Mouse (Mus musculus): ENCODE measurements around the gene Cd200. TPM values are rescaled to one million over a fixed set of nuclear protein-coding genes. Genes with fewer than 3 reads are reported as not detected.
"Not testable (repeated sequence)": the region's sequence is repeated elsewhere in the genome, so short reads cannot be mapped to it uniquely, and the experiment has no call there.

The Cd200 gene
- polyA plus RNA-seq (2011; ENCODE audit: insufficient read depth, insufficient read length, low read depth, missing spikeins), result not detected in 2 replicates

- Histone ChIP-seq H3K4me3 (ENCODE audit: low read depth, low read length) (peak within 1 kb of the TSS; percentile 69), H3K27ac (ENCODE audit: insufficient read depth, low read length) (no peak within 1 kb of the TSS), H3K4me1 (ENCODE audit: control insufficient read depth, insufficient read depth, low read length) (no peaks in the 10 kb centered on the region), H3K9ac (ENCODE audit: low read depth, poor library complexity, severe bottlenecking) (peak within 1 kb of the TSS; percentile 60; the same call in 1 of the 2 replicates), H3K27me3 (ENCODE audit: control insufficient read depth, insufficient read depth, low read length, poor library complexity, severe bottlenecking) (no peaks in the 10 kb centered on the region), H3K36me3 (ENCODE audit: control insufficient read depth, insufficient read depth, low read length, poor library complexity, severe bottlenecking) (no peaks in the 10 kb centered on the region), H3K9me3 (replicated peaks; ENCODE audit: control insufficient read depth, insufficient read depth, low read length, poor library complexity, severe bottlenecking) (no peaks in the 10 kb centered on the region)
- no peak for TF ChIP-seq POLR2A (IDR thresholded peaks at IDR 0.05; ENCODE audit: insufficient read depth, low read length)
- no peak for TF ChIP-seq CTCF (IDR thresholded peaks at IDR 0.05; ENCODE audit: low read depth, low read length)
- TF ChIP-seq EP300 (IDR thresholded peaks at IDR 0.05; ENCODE audit: insufficient read depth, low read depth, low read length), result no peak
Measured at GRCm38 (mm10) chr16:45408425-45409063, at the start of gene Cd200. TSS of gene Cd200 (minus strand) at chr16:45409053.

GRCm38 (mm10) chr16:45454762-45455161 is 45.9 kb upstream of the Cd200 start:
- Histone ChIP-seq H3K4me1 (ENCODE audit: control insufficient read depth, insufficient read depth, low read length) (no peaks in the 10 kb centered on the region), H3K27ac (ENCODE audit: insufficient read depth, low read length) (no peak overlapping the region), H3K36me3 (ENCODE audit: control insufficient read depth, insufficient read depth, low read length, poor library complexity, severe bottlenecking) (no peaks in the 10 kb centered on the region), H3K27me3 (ENCODE audit: control insufficient read depth, insufficient read depth, low read length, poor library complexity, severe bottlenecking) (no peaks in the 10 kb centered on the region), H3K4me3 (ENCODE audit: low read depth, low read length) (no peak overlapping the region), H3K9me3 (replicated peaks; ENCODE audit: control insufficient read depth, insufficient read depth, low read length, poor library complexity, severe bottlenecking) (peaks cover 5% of the 10 kb centered on the region; the same call in 1 of the 2 replicates), H3K9ac (ENCODE audit: low read depth, poor library complexity, severe bottlenecking) (no peak overlapping the region)
- no peak for TF ChIP-seq EP300 (IDR thresholded peaks at IDR 0.05; ENCODE audit: insufficient read depth, low read depth, low read length)
- TF ChIP-seq CTCF (IDR thresholded peaks at IDR 0.05; ENCODE audit: low read depth, low read length), result no peak
- TF ChIP-seq POLR2A (IDR thresholded peaks at IDR 0.05; ENCODE audit: insufficient read depth, low read length), result no peak

GRCm38 (mm10) chr16:45437230-45437739 is 28.4 kb upstream of the Cd200 start:
- no peak for TF ChIP-seq EP300 (IDR thresholded peaks at IDR 0.05; ENCODE audit: insufficient read depth, low read depth, low read length)
- no peak for TF ChIP-seq POLR2A (IDR thresholded peaks at IDR 0.05; ENCODE audit: insufficient read depth, low read length)
- TF ChIP-seq CTCF (IDR thresholded peaks at IDR 0.05; ENCODE audit: low read depth, low read length), result no peak
- H3K36me3 ChIP-seq (ENCODE audit: control insufficient read depth, insufficient read depth, low read length, poor library complexity, severe bottlenecking), result no peaks in the 10 kb centered on the region
- no peak overlapping the region for H3K9ac ChIP-seq (ENCODE audit: low read depth, poor library complexity, severe bottlenecking)
- no peaks in the 10 kb centered on the region for H3K4me1 ChIP-seq (ENCODE audit: control insufficient read depth, insufficient read depth, low read length)
- H3K9me3 ChIP-seq (replicated peaks; ENCODE audit: control insufficient read depth, insufficient read depth, low read length, poor library complexity, severe bottlenecking), result no peaks in the 10 kb centered on the region
- no peak overlapping the region for H3K4me3 ChIP-seq (ENCODE audit: low read depth, low read length)
- no peak overlapping the region for H3K27ac ChIP-seq (ENCODE audit: insufficient read depth, low read length)
- no peaks in the 10 kb centered on the region for H3K27me3 ChIP-seq (ENCODE audit: control insufficient read depth, insufficient read depth, low read length, poor library complexity, severe bottlenecking)

- no peaks in the 10 kb centered on the region for H3K9me3 ChIP-seq (replicated peaks; ENCODE audit: control insufficient read depth, insufficient read depth, low read length, poor library complexity, severe bottlenecking)
- no peaks in the 10 kb centered on the region for H3K4me1 ChIP-seq (ENCODE audit: control insufficient read depth, insufficient read depth, low read length)
- no peaks in the 10 kb centered on the region for H3K27me3 ChIP-seq (ENCODE audit: control insufficient read depth, insufficient read depth, low read length, poor library complexity, severe bottlenecking)
- H3K36me3 ChIP-seq (ENCODE audit: control insufficient read depth, insufficient read depth, low read length, poor library complexity, severe bottlenecking), result no peaks in the 10 kb centered on the region
- TF ChIP-seq CTCF (IDR thresholded peaks at IDR 0.05; ENCODE audit: low read depth, low read length) (no peak), EP300 (IDR thresholded peaks at IDR 0.05; ENCODE audit: insufficient read depth, low read depth, low read length) (no peak), POLR2A (IDR thresholded peaks at IDR 0.05; ENCODE audit: insufficient read depth, low read length) (no peak)
- H3K9ac ChIP-seq (ENCODE audit: low read depth, poor library complexity, severe bottlenecking), result no peak overlapping the region
- no peak overlapping the region for H3K4me3 ChIP-seq (ENCODE audit: low read depth, low read length)
- no peak overlapping the region for H3K27ac ChIP-seq (ENCODE audit: insufficient read depth, low read length)
Measured at GRCm38 (mm10) chr16:45435591-45435990, 26.7 kb upstream of the Cd200 start.

GRCm38 (mm10) chr16:45427651-45428050 is 18.8 kb upstream of the Cd200 start:
- Histone ChIP-seq H3K4me3 (ENCODE audit: low read depth, low read length) (no peak overlapping the region), H3K9me3 (replicated peaks; ENCODE audit: control insufficient read depth, insufficient read depth, low read length, poor library complexity, severe bottlenecking) (no peaks in the 10 kb centered on the region), H3K4me1 (ENCODE audit: control insufficient read depth, insufficient read depth, low read length) (no peaks in the 10 kb centered on the region), H3K9ac (ENCODE audit: low read depth, poor library complexity, severe bottlenecking) (no peak overlapping the region), H3K27ac (ENCODE audit: insufficient read depth, low read length) (no peak overlapping the region), H3K27me3 (ENCODE audit: control insufficient read depth, insufficient read depth, low read length, poor library complexity, severe bottlenecking) (no peaks in the 10 kb centered on the region), H3K36me3 (ENCODE audit: control insufficient read depth, insufficient read depth, low read length, poor library complexity, severe bottlenecking) (no peaks in the 10 kb centered on the region)
- no peak for TF ChIP-seq CTCF (IDR thresholded peaks at IDR 0.05; ENCODE audit: low read depth, low read length)
- TF ChIP-seq POLR2A (IDR thresholded peaks at IDR 0.05; ENCODE audit: insufficient read depth, low read length), result no peak
- no peak for TF ChIP-seq EP300 (IDR thresholded peaks at IDR 0.05; ENCODE audit: insufficient read depth, low read depth, low read length)

- H3K9ac ChIP-seq (ENCODE audit: low read depth, poor library complexity, severe bottlenecking), result no peak overlapping the region
- TF ChIP-seq EP300 (IDR thresholded peaks at IDR 0.05; ENCODE audit: insufficient read depth, low read depth, low read length), result no peak
- TF ChIP-seq POLR2A (IDR thresholded peaks at IDR 0.05; ENCODE audit: insufficient read depth, low read length), result no peak
- no peak for TF ChIP-seq CTCF (IDR thresholded peaks at IDR 0.05; ENCODE audit: low read depth, low read length)
- H3K36me3 ChIP-seq (ENCODE audit: control insufficient read depth, insufficient read depth, low read length, poor library complexity, severe bottlenecking), result no peaks in the 10 kb centered on the region
- H3K4me3 ChIP-seq (ENCODE audit: low read depth, low read length), result no peak overlapping the region
- H3K27me3 ChIP-seq (ENCODE audit: control insufficient read depth, insufficient read depth, low read length, poor library complexity, severe bottlenecking), result no peaks in the 10 kb centered on the region
- no peaks in the 10 kb centered on the region for H3K9me3 ChIP-seq (replicated peaks; ENCODE audit: control insufficient read depth, insufficient read depth, low read length, poor library complexity, severe bottlenecking)
- H3K4me1 ChIP-seq (ENCODE audit: control insufficient read depth, insufficient read depth, low read length), result no peaks in the 10 kb centered on the region
- no peak overlapping the region for H3K27ac ChIP-seq (ENCODE audit: insufficient read depth, low read length)
Measured at GRCm38 (mm10) chr16:45413497-45413896, 4.6 kb upstream of the Cd200 start.

- not testable (repeated sequence) for H3K27ac ChIP-seq (ENCODE audit: insufficient read depth, low read length); H3K4me1 ChIP-seq (ENCODE audit: control insufficient read depth, insufficient read depth, low read length); H3K9ac ChIP-seq (ENCODE audit: low read depth, poor library complexity, severe bottlenecking)
Measured at GRCm38 (mm10) chr16:45409064-45409446, 202 bp upstream of the Cd200 start.

More at GRCm38 (mm10) chr16:45409064-45409446, 202 bp upstream of the Cd200 start:
- not testable (repeated sequence) for H3K27me3 ChIP-seq (ENCODE audit: control insufficient read depth, insufficient read depth, low read length, poor library complexity, severe bottlenecking); H3K9me3 ChIP-seq (replicated peaks; ENCODE audit: control insufficient read depth, insufficient read depth, low read length, poor library complexity, severe bottlenecking); H3K36me3 ChIP-seq (ENCODE audit: control insufficient read depth, insufficient read depth, low read length, poor library complexity, severe bottlenecking)
- peak overlapping the region; percentile 69; the same call in 1 of the 2 replicates for H3K4me3 ChIP-seq (ENCODE audit: low read depth, low read length)
